Mouse (Mus musculus) left cerebral cortex, postnatal 4 days (tissue): ENCODE results near the gene Cenpm. TPM values are rescaled to one million over a fixed set of nuclear protein-coding genes. Genes with fewer than 3 reads are reported as not detected.

Source experiments
- DNase-seq: peaks from one replicate; pipeline ENCODE4 v3.0.0-alpha.2; 2022
- intact Hi-C: fragments of 180-260 bp; cut with DNase I; formaldehyde crosslinking; loops from one replicate; pipeline ENCODE4 v1.15.1; 2025
- total RNA-seq, 2 experiments: library from RNA; stranded (reverse); gene quantifications; 2 replicates each; pipeline ENCODE4 v1.2.3; 2021

Gene Cenpm
- total RNA-seq, 2 experiments from 2014 or later, result 6.5 to 6.9 TPM

GRCm38 (mm10) chr15:82217039-82217438, 27.5 kb downstream of the Cenpm start:
- intact Hi-C loops, result no loop called here
- no peak for DNase-seq

GRCm38 (mm10) chr15:82216142-82216827, 28.3 kb downstream of the Cenpm start:
- intact Hi-C loops, result no loop called here
- DNase-seq, result no peak

GRCm38 (mm10) chr15:82215332-82216046, 29.1 kb downstream of the Cenpm start:
- no peak for DNase-seq
- intact Hi-C loops, result no loop called here

GRCm38 (mm10) chr15:82213222-82213621, 31.3 kb downstream of the Cenpm start:
- DNase-seq, result no peak
- intact Hi-C loops, result no loop called here

GRCm38 (mm10) chr15:82212752-82213063, 31.8 kb downstream of the Cenpm start, which contains the start of gene Shisa8:
Shisa8 (minus strand) TSS chr15:82212815.
- intact Hi-C loops, result no loop called here
- DNase-seq, result no peak

- intact Hi-C loops, result no loop called here
- peak; percentile 55 for DNase-seq
Observed at GRCm38 (mm10) chr15:82211911-82212751, 32.4 kb downstream of the Cenpm start.

- intact Hi-C loops, result no loop called here
- no peak for DNase-seq
Observed at GRCm38 (mm10) chr15:82211281-82211680, 33.3 kb downstream of the Cenpm start.

GRCm38 (mm10) chr15:82210801-82211200, 33.7 kb downstream of the Cenpm start:
- intact Hi-C loops, result no loop called here
- DNase-seq, result no peak

- intact Hi-C loops, result no loop called here
- no peak for DNase-seq
Observed at GRCm38 (mm10) chr15:82209295-82210050, 35.1 kb downstream of the Cenpm start.

- intact Hi-C loops, result no loop called here
- DNase-seq, result no peak
Observed at GRCm38 (mm10) chr15:82208307-82208706, 36.2 kb downstream of the Cenpm start.

GRCm38 (mm10) chr15:82207504-82208219, 36.9 kb downstream of the Cenpm start:
- intact Hi-C loops, result no loop called here
- DNase-seq, result no peak

GRCm38 (mm10) chr15:82207105-82207459, 37.5 kb downstream of the Cenpm start:
- intact Hi-C loops, result no loop called here
- no peak for DNase-seq

GRCm38 (mm10) chr15:82206365-82207104, 38.0 kb downstream of the Cenpm start:
- intact Hi-C loops, result no loop called here
- peak; percentile 99 for DNase-seq

GRCm38 (mm10) chr15:82204680-82205371, 39.7 kb downstream of the Cenpm start:
- no peak for DNase-seq
- intact Hi-C loops, result no loop called here

GRCm38 (mm10) chr15:82203611-82204351, 40.8 kb downstream of the Cenpm start:
- DNase-seq, result peak; percentile 64
- intact Hi-C loops, result no loop called here

- intact Hi-C loops, result no loop called here
Observed at GRCm38 (mm10) chr15:82203090-82203489, 41.5 kb downstream of the Cenpm start.

GRCm38 (mm10) chr15:82202086-82202485, 42.5 kb downstream of the Cenpm start:
- DNase-seq, result no peak
- intact Hi-C loops, result no loop called here

More at GRCm38 (mm10) chr15:82203090-82203489, 41.5 kb downstream of the Cenpm start:
- no peak for DNase-seq

- DNase-seq, result no peak
- intact Hi-C loops, result no loop called here
Observed at GRCm38 (mm10) chr15:82199546-82199945, 45.0 kb downstream of the Cenpm start.
